Mouse (Mus musculus) lung, postnatal 36 days (tissue): ENCODE results near the gene Aacs.
"Not testable (repeated sequence)": the region's sequence is repeated elsewhere in the genome, so short reads cannot be mapped to it uniquely, and the experiment has no call there.

Source experiments
- DNase-seq: peaks from one replicate; pipeline ENCODE4 v3.0.0; 2022; ENCODE audit warnings: mixed read lengths

The Aacs gene

DNA sequence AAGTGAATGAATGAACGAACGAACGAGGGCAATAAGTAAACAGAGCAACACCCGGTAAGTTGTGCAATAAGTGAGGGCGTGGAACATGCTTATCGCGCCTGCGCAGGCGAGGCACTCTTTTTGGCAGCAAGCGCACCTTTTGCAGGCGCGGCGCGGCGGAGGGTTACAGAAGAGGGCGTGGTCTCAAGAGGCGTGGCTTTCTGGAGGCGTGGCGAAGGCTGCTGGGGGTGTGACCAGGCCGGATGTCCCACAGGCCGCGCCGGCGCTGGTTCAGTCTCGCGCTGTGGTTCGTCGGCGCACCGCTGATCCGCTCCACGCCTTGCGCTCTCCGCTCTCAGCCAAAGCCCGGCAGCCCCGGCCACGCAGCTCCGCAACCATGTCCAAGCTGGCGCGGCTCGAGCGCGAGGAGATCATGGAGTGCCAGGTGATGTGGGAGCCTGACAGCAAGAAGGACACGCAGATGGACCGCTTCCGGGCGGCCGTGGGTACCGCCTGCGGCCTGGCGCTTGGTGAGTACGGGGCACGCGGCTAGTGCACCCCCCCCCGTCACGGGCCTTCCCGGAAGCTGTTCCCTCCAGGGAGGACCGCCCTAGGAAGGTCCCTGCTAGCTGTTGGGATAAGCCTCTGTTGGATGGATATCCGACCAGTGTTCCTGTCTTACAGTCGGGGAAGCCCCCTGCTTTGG lies at the start of gene Aacs:
Gene Aacs, plus strand, starts transcription at position 214 of the 685 bp plus-strand sequence.
- peak; percentile 97 for DNase-seq

DNA sequence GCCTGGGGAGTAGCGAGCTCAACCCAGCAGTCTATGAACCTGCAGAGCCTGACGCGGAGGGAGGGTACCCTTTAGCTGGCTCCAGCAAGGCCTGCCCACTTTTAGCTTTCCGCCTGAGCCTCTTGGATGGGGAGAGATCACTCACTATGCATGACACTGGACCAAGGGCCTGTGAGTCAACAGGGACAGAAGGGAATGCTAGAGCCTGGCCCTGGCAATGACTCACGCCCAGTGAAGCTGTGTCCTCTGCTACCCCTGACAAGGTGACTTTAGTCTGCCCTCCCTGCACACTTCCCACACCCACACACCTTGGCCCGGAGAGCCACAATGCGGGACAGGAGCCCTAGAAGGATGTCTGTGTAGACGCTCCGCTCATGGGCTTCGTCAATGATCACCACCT lies 49.3 kb upstream of the Aacs start:
- DNase-seq = no peak

DNA sequence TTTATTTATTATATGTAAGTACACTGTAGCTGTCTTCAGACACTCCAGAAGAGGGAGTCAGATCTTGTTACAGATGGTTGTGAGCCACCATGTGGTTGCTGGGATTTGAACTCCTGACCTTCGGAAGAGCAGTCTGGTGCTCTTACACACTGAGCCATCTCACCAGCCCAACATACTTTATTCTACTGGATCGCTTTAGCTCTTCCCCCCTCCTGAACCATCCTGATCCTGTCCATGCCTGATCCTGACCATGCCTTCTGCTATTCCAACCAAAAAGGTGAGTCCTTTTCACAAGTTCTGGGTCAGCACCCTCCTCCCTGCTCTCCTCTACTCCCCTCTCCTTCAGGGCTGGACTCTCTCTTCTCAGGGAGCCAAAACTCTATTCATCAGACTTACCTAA lies 43.3 kb upstream of the Aacs start:
- DNase-seq = not testable (repeated sequence)

DNA sequence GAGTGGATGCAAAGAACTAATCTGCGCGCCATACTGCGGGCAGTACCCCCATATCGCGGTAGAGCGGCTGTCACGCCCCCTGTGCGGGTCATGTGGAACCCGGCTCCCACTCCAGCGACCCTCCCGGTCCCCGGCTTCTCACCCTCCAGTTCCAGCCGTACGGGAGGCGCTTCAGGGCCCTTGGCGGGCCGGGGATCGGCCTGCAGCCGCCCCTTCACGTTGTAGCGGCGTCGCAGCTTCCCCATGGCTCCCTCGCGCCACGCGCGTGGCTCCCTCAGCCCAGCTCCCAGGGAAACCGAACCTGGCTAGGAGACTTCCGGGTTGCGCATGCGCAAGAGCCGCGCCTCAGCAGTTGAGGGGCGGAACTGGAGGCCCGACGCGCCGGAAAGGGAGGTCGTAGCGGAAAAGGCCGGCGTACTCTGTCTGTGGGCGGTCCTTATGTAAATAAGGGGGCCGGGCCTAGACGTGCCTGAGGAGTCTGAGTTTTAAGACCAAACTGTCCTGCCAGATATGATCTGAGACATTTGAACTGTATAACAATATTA lies 41.7 kb upstream of the Aacs start, which contains the start of gene Dhx37:
Gene Dhx37, minus strand, starts transcription at position 329 of the 545 bp plus-strand sequence.
- peak; percentile 96 for DNase-seq

DNA sequence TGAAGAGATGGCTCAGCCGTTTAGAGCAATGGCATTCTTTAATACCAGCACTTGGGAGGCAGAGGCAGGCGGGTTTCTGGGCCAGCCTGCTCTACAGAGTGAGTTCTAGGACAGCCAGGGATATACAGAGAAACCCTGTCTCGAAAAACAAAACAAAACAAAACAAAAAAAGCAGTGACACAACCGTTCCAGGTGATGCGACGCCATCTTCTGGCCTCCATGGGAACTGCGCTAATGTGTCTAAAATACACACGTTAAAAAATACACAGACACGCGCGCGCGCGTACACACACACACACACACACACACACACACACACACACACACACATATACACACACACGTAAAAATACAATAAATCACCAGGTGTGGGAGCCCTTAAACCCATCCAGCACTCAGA lies 41.3 kb upstream of the Aacs start:
- DNase-seq = not testable (repeated sequence)

DNA sequence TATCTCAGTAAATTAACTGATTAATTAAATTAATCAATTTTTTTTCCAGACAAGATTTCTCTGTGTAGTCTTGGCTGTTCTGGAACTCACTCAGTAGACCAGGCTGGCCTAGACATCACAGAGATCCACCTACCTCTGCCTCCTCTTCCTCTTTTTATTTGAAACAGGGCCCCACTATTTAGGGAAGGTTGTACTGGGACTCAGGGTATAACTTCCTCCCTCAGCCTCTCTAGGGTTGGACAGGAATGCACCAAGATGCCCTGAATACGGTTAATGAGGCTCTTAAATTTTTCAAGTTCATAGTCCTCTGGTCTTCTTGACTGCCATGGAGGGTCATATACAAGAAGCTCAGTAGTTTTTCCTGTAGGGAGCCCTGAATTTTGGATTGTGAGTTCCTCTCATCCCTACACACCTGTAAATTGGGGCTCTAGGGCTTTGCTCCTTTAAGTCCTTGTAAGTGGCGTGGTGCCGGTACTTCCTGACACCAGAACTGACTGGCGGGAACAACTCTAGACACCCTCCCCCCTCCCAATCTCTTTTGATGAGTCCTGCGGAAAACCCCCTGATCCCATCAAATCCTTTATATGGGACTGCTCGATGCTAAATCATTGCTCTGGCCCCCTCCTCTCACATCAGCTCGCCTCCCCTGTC lies 34.9 kb upstream of the Aacs start:
- DNase-seq = peak; percentile 18

DNA sequence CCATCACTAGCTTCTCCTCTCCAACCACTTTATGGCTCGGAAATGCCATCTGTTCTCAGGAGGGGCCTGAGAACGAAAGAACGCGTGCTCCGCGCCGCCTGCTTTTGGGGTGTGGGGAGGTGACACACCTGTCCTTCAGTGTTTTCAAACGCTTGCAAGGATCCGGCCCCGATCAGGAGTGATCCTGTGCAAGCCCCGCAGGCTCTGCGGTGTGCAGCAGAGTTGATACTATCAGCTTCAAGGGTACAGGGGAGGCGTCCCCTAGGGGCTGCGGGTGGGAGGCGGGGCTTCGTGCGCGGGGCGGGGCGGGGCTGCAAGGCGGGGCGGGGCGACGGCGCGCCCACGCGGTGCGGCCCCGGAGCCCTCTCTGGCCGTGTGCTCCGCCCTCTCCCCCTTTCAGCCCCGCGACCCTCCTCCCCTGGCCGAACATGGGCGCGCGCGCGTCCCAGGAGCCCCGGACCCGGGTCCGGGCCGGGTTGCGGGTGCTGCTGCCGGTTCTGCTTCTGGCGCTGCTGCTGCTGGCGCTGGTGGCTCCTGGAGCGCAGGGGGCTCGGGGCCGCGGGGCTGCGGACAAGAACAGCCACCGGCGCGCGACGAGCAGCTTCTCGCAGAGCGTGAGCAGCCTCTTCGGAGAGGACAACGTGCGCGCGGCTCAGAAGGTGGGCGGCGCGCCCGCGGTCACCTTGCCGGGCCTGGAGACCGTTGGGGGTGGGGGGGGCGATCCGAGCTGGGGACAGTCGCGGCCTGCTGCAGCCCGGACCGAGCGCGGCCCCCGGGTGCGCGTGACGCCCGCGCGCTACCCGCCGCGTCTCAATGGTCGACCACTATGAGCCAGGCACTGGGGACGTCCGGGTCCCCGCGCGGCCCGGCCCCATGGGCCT lies 34.1 kb upstream of the Aacs start, which contains the start of gene Bri3bp:
Gene Bri3bp, plus strand, starts transcription at position 335 of the 881 bp plus-strand sequence.
- peak; percentile 41 for DNase-seq

DNA sequence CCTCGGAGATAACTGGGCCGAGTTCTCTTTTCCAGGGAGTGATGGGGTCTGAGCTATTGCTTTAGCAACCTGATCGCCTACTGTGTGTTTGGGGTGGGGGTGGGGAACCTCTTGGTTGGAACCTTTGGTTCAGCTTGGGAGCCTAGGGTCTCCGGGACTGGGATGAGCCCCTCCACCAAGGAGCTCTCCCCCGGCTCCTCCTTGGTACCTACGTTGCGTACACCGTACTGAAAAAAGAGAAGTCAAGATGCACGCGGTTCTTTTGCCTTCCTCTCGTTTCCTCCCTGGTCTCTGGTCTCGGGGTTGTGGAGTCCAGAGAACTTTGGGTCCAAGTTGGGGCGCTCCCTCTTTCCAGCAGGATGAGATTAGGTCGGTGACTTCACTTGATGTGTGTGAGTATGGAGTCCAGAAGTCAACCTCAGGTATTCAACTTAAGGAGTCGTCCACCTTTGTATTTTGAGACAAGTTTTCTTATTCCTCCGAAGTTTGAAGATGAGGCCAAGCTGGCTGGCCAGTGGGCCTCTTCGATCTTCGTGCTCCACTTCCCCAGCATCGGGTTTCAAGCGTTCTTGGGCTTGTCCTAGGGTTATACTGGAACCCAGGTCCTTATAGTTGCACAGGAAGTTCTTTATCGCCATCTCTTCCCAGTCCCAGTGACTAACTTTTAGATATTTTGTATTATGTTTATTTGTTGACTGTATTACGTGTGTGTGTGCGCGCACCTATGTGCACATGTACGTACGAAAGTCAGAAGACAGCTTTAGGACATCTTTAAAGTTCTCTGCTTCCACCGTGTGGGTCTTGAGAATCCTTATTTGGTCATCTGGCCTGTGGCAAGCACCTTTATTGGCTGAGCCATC lies 33.2 kb upstream of the Aacs start:
- peak; percentile 13 for DNase-seq

DNA sequence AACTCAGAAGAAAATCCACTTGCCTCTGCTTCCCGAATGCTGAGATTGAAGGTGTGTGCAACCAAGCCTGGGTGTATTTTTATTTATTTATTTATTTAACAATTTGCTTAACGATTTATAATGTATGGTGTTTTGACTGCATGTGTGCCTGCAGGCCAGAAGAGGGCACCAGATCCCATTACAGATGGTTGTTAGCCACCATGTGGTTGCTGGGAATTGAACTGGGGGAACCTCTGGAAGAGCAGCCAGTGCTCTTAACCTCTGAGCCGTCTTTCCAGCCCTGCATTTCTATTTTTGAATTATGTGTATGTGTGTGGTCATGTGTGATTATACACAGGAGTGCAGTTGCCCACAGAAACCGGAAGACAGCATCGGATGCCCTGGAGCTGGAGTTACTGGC lies 32.3 kb upstream of the Aacs start:
- DNase-seq = no peak

DNA sequence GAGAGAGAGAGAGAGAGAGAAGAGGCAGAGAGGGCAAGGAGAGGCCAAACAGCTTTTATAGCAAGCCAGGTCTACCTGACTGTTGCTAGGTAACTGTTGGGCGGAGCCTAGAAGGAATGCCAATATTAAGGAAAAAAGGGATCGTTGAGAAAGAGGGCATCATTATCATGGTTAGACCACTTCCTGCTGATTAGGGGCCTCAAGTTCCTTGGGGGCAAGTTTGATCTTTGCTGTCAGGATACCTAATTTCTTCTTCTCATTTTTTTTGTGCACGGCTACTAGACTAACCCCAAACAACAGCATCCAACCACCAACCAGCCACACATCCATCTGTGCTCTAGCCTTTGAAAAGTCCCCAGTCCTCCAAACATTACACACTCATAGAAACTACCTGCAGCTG lies 31.7 kb upstream of the Aacs start:
- no peak for DNase-seq

DNA sequence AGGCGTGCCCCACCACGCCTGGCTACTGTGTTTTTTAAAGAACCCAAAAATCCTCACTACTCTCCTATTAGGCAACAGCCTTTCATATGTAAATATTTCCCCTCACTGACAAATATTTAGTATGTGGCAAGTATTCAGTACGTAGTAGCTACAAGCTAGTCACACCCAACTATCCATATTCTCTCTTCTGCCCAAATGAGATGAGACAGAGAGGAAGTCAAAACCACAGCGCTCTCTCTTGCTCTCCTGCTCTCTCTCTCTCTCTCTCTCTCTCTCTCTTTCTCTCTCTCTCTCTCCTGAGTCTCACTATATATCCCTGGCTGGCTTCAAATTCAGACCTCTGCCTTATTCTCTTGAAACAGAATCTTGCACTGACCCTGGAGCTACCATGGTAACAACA lies 31.1 kb upstream of the Aacs start:
- DNase-seq = no peak

DNA sequence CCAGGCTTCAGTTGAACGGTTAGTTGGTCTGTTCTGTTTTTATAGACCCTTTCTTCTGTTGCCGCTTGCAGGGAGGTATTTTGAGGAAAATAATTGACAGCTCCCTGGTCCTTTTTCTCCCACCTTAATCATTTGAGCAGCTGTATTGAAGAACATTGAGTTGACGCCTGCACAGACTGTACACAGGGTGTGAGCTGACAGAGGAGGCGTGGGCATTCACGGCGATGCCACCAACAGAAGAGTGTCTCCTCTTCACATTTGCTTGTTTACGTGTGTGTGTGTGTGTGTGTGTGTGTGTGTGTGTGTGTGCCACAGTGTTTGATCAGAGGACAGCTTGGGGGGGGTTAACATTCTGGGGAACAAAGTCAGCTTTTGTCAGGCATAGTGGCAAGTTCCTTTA lies 29.3 kb upstream of the Aacs start:
- no peak for DNase-seq

DNA sequence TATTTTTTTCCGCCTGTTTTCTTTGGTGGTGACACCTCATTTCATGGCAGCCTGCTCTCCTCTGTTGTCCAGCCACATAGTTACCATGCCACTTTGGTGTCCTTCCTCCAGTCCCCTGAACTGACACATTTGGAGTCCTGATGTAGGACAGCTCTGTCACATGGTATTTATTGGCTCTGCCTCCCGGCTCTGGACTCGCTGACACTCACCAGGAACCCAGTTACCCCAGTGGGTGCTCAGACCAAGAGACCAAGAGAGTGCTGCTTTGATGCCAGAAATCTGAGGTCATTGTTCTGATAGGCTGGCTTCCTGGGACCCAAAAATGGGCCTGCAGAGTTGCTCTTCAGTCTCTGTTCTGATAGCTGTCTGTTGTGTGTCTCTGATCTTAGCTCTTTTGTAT lies 27.6 kb upstream of the Aacs start:
- no peak for DNase-seq

DNA sequence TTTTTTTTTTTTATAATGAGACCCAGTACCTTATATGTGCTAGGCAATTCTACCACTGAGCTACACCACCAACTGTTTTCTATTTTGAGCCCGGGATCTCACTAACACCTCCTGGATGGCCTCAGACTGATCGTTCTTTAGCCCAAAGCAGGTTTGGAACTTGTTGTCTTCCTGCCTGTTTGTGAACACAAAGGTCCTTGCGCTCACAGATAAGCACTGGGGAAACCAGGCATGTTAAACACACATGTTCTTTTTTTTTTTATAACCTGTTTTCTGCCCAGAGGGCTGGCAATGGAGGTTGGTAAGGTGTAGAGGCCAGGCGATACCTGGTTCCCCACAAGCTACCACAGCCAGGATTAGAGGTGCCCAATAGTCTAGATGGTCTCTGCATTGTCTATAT lies 27.0 kb upstream of the Aacs start:
- DNase-seq = no peak

DNA sequence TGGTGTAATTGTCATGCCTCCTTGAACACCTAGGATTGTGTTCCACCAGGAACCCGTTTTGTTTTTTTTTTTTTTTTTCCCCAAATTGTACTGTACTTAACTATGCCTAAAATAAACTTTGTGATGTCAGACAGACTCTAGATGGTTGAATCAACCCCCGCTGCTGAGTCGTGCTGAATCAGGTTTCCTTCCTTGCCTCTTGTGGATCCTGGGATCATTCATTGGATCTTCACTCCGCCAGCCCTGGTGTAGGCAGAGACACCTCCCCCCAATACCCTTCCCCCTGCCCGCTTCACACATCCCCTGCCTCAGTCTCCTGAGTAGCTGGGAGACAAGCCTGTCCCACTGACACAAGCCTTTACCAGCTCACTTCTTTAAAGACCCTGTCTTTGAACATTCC lies 26.3 kb upstream of the Aacs start:
- DNase-seq = no peak

DNA sequence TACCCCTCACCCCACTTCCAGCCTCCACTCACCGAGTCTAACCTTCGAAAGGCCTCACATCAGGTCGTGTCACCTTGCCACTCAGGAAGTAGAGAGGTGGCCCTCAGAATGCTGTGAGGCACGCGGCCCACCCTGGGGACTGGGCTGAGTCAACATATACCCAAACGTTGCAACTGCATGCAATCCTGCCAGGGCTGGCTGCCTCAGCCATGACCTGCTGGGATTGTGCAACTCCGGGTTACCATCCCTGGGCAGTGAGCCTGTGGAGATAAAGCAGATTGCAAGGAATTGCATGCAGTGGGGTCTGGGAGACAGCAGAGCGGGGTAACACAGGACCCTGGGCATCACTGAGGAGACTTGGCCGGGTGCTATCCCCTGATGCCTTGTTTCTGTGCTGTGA lies 23.0 kb upstream of the Aacs start:
- no peak for DNase-seq

DNA sequence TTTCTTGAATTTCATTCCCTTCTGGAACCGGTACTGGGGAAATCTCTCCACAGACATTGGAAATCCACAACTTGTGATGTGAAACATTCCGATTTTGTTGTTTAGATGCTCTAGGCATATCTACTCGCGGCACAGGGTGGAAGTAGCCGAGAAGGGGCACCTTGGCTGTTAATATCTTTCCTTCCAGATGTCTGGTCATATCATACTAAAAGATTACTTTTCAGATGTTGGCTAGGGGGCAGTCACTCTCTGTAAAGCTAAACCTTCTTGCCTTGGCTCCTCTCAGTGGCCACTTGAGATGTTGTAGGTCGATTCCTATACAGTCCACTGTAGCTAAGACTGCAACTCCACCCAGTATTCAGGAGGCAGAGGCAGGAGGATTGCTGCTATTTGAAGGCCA lies 19.5 kb upstream of the Aacs start:
- no peak for DNase-seq

DNA sequence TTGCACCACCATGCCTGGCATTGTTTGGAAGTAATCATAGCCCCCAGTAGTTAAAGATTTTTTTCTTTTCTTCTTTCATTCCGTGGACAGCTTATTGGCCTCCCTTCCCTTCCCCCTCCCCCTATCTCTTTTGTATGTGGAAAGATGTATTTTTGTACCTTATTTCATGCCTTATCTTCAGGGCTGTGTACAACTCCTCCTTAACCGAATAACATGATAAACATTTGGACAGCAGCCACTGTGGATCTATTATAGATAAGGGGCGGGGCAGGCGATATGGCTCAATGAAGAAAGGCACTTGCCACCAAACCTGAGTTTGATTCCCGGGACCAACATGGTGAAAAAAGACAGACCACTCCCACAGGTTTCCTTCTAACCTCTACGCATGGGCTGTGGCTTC lies 18.1 kb upstream of the Aacs start:
- DNase-seq = no peak

DNA sequence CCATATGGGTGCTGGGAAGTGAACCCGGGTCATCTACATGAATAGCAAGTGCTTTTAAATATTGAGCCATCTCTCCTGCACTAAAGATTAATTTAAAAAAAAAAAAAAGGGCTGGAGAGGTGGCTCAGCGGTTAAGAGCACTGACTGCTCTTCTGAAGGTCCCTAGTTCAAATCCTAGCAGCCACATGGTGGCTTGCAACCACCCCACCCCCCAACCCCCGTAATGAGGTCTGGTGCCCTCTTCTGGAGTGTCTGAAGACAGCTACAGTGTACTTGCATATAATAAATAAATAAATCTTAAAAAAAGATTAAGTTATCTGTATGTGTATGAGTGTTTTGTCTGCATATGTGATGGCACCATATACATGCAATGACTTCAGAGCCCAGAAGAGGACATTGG lies 15.0 kb upstream of the Aacs start:
- DNase-seq = no peak

DNA sequence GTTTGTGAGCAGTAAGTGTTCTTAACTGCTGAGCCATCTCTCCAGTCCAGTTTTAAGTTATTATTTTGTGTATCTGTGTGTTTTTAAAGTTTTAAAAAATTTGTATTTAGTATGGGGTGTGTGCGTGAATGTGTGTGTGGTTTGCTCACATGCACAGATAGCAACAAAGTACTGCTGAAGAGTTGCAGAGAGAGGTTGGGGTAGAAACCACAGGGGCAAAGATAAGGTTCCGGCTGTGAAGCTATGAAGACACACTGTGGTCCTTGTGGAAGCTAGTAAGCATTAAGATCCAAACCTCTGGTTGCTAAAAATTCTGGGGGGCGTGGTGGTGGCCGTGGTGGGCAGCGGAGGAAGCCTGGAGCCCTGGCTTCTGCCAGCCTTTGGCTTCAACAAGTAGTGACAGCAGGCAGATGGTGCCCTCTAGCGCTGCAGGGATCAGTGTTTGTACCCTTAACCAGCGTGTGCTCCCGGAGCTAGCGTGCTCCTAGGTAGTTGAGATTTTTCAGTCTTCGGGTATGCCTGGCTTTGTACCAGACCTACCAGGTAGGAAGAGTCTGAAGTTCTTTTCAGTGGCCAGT lies 13.7 kb upstream of the Aacs start:
- peak; percentile 79 for DNase-seq

DNA sequence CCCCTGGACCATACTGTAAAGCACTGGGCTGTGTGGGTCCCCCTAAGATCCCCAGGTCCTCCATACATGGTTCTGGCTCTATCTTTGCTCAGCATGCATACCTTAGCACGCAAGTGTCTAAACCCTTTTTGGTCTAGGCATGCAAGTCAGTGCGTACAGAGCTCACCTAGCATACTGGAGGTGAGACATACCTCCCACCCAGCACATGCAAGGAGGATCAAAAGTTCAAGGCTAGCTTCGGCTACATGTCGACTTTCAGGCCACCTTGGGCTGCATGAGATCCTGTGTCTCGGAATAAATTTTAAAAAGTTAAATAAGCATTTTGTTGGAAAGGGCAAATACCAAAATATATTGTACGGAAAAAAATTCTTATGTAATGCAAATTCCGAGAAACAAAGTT lies 10.4 kb upstream of the Aacs start:
- DNase-seq = no peak

DNA sequence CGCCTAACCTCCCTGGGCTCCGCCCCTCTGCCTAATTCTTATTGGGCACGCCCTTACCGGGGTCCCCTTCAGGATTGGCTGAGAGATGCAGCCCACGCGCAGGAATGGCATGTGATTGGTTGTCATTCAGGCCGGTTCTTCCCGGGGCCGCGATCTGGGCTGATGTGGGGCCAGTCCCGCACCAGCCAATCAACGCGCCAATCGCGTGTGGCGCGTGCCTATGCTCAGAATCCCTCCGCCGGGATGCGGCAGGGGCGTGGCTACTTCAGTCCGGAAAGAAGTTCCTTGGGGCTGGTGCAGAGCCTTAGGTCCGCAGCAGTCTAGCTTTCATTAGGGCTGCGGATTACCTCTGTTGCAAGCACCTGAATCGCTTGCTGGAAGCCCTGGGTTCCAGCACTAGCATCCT lies 9.9 kb upstream of the Aacs start:
- DNase-seq = peak; percentile 98
